Mouse (Mus musculus) ES-E14 (cell line): ENCODE measurements around the gene 4930469K13Rik.

Experiments used
- CHD2 ChIP-seq: IDR thresholded peaks from 2 replicates; pipeline ENCODE4 v1.6.1; 2014; ENCODE audit warnings: mild to moderate bottlenecking, low read depth, low read length, inconsistent platforms
- HCFC1 ChIP-seq: IDR thresholded peaks from 2 replicates; pipeline ENCODE4 v1.6.1; 2012; ENCODE audit warnings: low read length, inconsistent platforms, borderline replicate concordance; ENCODE audit not compliant: insufficient read depth
- MAFK ChIP-seq: IDR thresholded peaks from 2 replicates; pipeline ENCODE4 v1.6.1; 2014; ENCODE audit warnings: mild to moderate bottlenecking, low read depth, low read length, inconsistent platforms; ENCODE audit not compliant: insufficient read depth
- ZC3H11A ChIP-seq: IDR thresholded peaks from 2 replicates; pipeline ENCODE4 v1.6.1; 2012; ENCODE audit warnings: low read depth, mild to moderate bottlenecking, inconsistent platforms, low read length, borderline replicate concordance
- ZNF384 ChIP-seq: IDR thresholded peaks from 2 replicates; pipeline ENCODE4 v1.6.1; 2012; ENCODE audit warnings: low read depth, low read length, inconsistent platforms

GRCm38 (mm10) chr11:33938561-33939274 lies 159.6 kb downstream of the 4930469K13Rik start:
- no peak for TF ChIP-seq ZC3H11A
- no peak for TF ChIP-seq HCFC1
- no peak for TF ChIP-seq ZNF384
- no peak for TF ChIP-seq MAFK
- TF ChIP-seq CHD2: no peak
